Mouse (Mus musculus) thymus, postnatal 14 days (tissue): Measurements from ENCODE around the gene Dlgap3.

Experiments used
- DNase-seq: peaks from one replicate; pipeline ENCODE4 v3.0.0; 2021

Gene Dlgap3

DNA sequence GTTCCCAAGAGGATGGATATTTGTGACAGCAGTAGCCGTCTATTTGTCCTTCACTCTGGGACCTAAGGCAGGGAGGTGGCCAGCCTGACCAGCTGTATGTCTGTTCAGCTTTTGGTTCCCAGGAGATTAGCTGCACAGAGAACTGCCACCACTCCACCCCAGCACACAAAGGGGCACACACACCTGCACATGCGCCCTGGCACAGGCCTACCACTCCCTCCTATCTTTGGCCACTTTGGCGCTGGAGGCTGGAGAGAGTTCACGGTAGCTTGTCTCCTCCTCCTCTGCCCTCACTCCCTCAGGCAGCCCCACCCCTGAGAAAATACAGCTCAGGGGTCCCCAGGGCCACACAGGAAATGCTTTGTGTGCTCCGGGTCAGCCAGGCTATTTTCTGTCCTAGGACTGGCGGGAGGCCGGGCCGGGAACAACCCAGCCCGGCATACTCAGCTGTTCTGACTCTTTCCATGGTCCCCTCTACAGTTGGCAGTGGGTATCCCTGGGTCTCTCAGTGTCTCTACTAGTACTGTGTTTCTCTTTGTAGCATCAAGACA, 109.5 kb downstream of the Dlgap3 start:
- DNase-seq, result no peak

DNA sequence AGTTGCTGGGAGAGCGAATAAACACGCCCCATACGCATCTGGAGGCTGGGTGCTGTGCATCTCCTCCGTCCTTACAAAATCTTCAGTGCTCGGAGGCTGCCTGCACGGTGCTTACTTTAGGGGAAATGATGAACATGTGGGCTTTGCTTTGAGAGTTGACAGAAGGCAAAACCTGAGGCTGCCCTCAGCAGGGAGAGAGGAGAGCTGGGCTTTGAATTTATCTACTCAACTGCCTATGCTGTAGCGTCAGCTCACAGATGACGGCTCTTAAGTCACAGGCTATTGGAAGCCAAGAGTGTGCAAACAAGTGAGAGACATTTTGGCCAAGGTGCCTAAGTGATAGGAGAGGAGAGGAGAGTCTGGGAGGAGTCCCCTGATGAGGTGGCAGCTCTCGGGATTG, 110.2 kb downstream of the Dlgap3 start:
- DNase-seq, result no peak
